Mouse (Mus musculus) spleen, adult 2 months (tissue): ENCODE data around the gene Irf2bp1. TPM values are rescaled to one million over a fixed set of nuclear protein-coding genes. Genes with fewer than 3 reads are reported as not detected.
A peak's percentile ranks its signal among the peaks of the same experiment; 100 is the strongest.

Source experiments
- DNase-seq, 2 experiments: peaks; one replicate each; pipeline versions ENCODE4 v3.0.0 to v3.0.0-alpha.2; 2012 to 2021; ENCODE audit warnings: low spot score in 2 of 2, low read depth in 1 of 2
- H3K27ac ChIP-seq: fragments of 200-500 bp; 2 replicates; pipeline ENCODE4 v1.5.1; 2012; ENCODE audit warnings: low read length, inconsistent platforms; ENCODE audit not compliant: insufficient read depth
- H3K27me3 ChIP-seq: fragments of 200-500 bp; 2 replicates; pipeline ENCODE4 v1.6.1; 2012; ENCODE audit warnings: mild to moderate bottlenecking, moderate library complexity, low read length, inconsistent platforms; ENCODE audit not compliant: control insufficient read depth, insufficient read depth
- H3K36me3 ChIP-seq: fragments of 200-500 bp; 2 replicates; pipeline ENCODE4 v1.6.1; 2012; ENCODE audit warnings: mild to moderate bottlenecking, low read length, inconsistent platforms; ENCODE audit not compliant: control insufficient read depth, insufficient read depth
- H3K4me1 ChIP-seq: fragments of 200-500 bp; 2 replicates; pipeline ENCODE4 v1.6.1; 2011; ENCODE audit warnings: inconsistent platforms; ENCODE audit not compliant: control insufficient read depth, insufficient read depth, insufficient read length
- H3K4me3 ChIP-seq: fragments of 200-500 bp; 2 replicates; pipeline ENCODE4 v1.5.1; 2011; ENCODE audit warnings: mild to moderate bottlenecking, inconsistent platforms; ENCODE audit not compliant: insufficient read depth, insufficient read length; ENCODE audit errors: extremely low read depth
- CTCF ChIP-seq: fragments of 200-500 bp; IDR thresholded peaks from 2 replicates; pipeline ENCODE4 v1.5.1; 2011; ENCODE audit warnings: mild to moderate bottlenecking, inconsistent platforms; ENCODE audit not compliant: insufficient read depth, insufficient read length, insufficient replicate concordance; ENCODE audit errors: extremely low read depth
- POLR2A ChIP-seq: fragments of 200-500 bp; IDR thresholded peaks from 2 replicates; pipeline ENCODE4 v1.6.1; 2011; ENCODE audit warnings: low read depth, low read length, inconsistent platforms
- WGBS: fragments of 180-500 bp; shearing (Covaris S2); methylation state at CpG from one replicate; pipeline ENCODE4 v1.1.7; 2018; 5-methylcytosine and 5-hydroxymethylcytosine counted together
- polyA plus RNA-seq: library from polyadenylated mRNA; depleted of rRNA; stranded (reverse); fragments of >200 nt; gene quantifications from 2 replicates; pipeline ENCODE4 v1.2.3, GENCODE M21; 2012; rRNA removed

The Irf2bp1 gene
- polyA plus RNA-seq, 1 experiment: 23.8 TPM

DNA sequence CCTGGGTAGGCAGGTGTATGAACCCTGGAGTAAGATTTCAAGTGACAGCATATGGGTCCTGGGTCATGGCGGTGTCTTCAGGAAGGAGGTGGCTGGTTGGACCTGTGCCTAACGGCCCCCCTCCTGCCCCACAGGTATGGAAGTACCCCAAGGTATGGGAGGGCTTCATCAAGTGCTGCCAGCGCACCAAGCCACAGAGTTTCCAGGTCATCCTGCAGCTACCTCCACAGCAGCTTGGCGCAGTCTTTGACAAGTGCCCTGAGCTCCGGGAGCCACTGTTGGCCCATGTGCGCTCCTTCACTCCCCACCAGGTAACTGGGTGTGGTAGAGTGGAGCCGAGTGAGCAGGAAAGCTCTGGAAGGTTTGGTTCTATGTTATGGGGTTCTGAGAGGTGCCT is 49.3 kb downstream of the Irf2bp1 start:
- H3K27ac ChIP-seq: no peak overlapping the region
- no peak for DNase-seq
- H3K4me3 ChIP-seq: no peak overlapping the region
- 95% methylated on average over 7 of the region's 7 CpGs for WGBS
- H3K27me3 ChIP-seq: no peaks in the 10 kb centered on the region
- no peaks in the 10 kb centered on the region for H3K4me1 ChIP-seq
- H3K36me3 ChIP-seq: peaks cover 28% of the 10 kb centered on the region
- no peak for TF ChIP-seq POLR2A
- no peak for TF ChIP-seq CTCF

- WGBS: 79% methylated on average over 33 of the region's 33 CpGs
- peaks cover 19% of the 10 kb centered on the region for H3K36me3 ChIP-seq
- H3K4me3 ChIP-seq: no peak within 1 kb of the TSS
- DNase-seq: no peak
- no peaks in the 10 kb centered on the region for H3K27me3 ChIP-seq
- H3K27ac ChIP-seq: no peak within 1 kb of the TSS
- no peak for TF ChIP-seq POLR2A
- TF ChIP-seq CTCF: peak; percentile 24; the same call in 1 of the 2 replicates
- no peaks in the 10 kb centered on the region for H3K4me1 ChIP-seq
Measured at GRCm38 (mm10) chr7:19054047-19054776, 50.4 kb downstream of the Irf2bp1 start, which contains the start of gene Rsph6a. Gene Rsph6a, plus strand, starts transcription at chr7:19054690.

DNA sequence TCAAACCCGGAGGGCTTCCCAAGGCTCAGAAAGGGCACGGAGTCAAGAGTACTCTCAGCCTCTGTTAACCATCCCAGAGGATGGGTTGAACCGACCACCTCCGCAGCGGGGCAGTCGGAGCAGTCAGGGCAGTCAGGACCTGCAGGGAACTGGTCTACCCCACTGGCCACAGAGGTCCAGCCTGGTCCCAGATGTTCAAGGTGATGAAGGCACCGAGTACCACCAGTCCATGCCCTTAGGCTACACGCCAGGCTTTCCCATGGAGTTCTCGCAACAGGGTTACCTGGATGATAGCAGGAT is 50.9 kb downstream of the Irf2bp1 start:
- Histone ChIP-seq H3K4me3 (no peak overlapping the region), H3K27me3 (no peaks in the 10 kb centered on the region), H3K27ac (no peak overlapping the region), H3K36me3 (peaks cover 15% of the 10 kb centered on the region), H3K4me1 (no peaks in the 10 kb centered on the region)
- no peak for TF ChIP-seq CTCF
- WGBS: 93% methylated on average over 9 of the region's 9 CpGs
- DNase-seq: no peak

DNA sequence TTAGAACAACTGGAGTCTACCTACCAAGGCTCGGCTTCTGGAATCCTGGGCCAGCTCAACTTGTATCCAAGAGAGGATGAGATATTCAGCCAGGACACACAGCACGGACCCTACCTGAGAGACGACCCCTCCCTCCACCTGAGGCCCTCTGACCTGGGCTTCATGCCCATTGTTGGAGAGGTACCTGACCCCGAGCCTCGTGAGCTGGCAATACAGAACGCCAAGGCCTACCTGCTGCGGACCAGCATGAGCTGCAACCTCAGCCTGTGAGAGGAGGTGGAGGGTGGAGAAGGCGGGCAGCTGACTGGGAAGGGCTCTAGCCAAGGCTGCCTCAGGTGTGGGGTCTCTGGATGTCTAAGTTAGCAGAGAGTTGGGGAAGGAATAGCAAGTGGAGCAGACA is 51.3 kb downstream of the Irf2bp1 start:
- Histone ChIP-seq H3K4me3 (no peak overlapping the region), H3K4me1 (no peaks in the 10 kb centered on the region), H3K27ac (no peak overlapping the region), H3K27me3 (no peaks in the 10 kb centered on the region), H3K36me3 (peaks cover 15% of the 10 kb centered on the region)
- no peak for DNase-seq
- no peak for TF ChIP-seq POLR2A
- TF ChIP-seq CTCF: no peak
- 88% methylated on average over 8 of the region's 8 CpGs for WGBS

Other genes starting within 250 kb of the Irf2bp1 start
- gene Psg19, start 205.5 kb upstream of the Irf2bp1 start, polyA plus RNA-seq: not detected in 2 replicates
- 0.05 TPM in 1 of 2 replicates, not detected in the other for gene Psg17, start 182.4 kb upstream of the Irf2bp1 start, polyA plus RNA-seq
- 2.4 and 2.9 TPM in 2 replicates for gene Mill2, start 164.1 kb upstream of the Irf2bp1 start, polyA plus RNA-seq
- 93.4 and 164 TPM in 2 replicates for gene Pglyrp1, start 132.7 kb upstream of the Irf2bp1 start, polyA plus RNA-seq
- 13.0 and 25.5 TPM in 2 replicates for gene Ccdc61, start 93.6 kb upstream of the Irf2bp1 start, polyA plus RNA-seq
- 0.68 and 0.90 TPM in 2 replicates for gene Nova2, start 78.2 kb upstream of the Irf2bp1 start, polyA plus RNA-seq
- gene Nanos2, start 16.6 kb upstream of the Irf2bp1 start, polyA plus RNA-seq: not detected in 2 replicates
- gene Mypop, start 12.8 kb upstream of the Irf2bp1 start, polyA plus RNA-seq: 2.5 and 4.0 TPM in 2 replicates
- gene Foxa3, start 19.5 kb downstream of the Irf2bp1 start, polyA plus RNA-seq: 0.38 and 0.49 TPM in 2 replicates
- gene Sympk, start 20.3 kb downstream of the Irf2bp1 start, polyA plus RNA-seq: 67.2 and 88.3 TPM in 2 replicates
- gene Rsph6a, start 50.6 kb downstream of the Irf2bp1 start, polyA plus RNA-seq: 0.06 TPM in 1 of 2 replicates, not detected in the other
- 26.6 and 31.9 TPM in 2 replicates for gene Dmwd, start 72.2 kb downstream of the Irf2bp1 start, polyA plus RNA-seq
- gene Dmpk, start 79.8 kb downstream of the Irf2bp1 start, polyA plus RNA-seq: 175 and 182 TPM in 2 replicates
- gene Six5, start 90.5 kb downstream of the Irf2bp1 start, polyA plus RNA-seq: 9.1 and 9.8 TPM in 2 replicates
- gene Gm4969, start 114.3 kb downstream of the Irf2bp1 start, polyA plus RNA-seq: 0.02 TPM in 1 of 2 replicates, not detected in the other
- gene Fbxo46, start 115.8 kb downstream of the Irf2bp1 start, polyA plus RNA-seq: 15.4 and 16.5 TPM in 2 replicates
- gene Qpctl, start 145.2 kb downstream of the Irf2bp1 start, polyA plus RNA-seq: 7.7 and 12.3 TPM in 2 replicates
- gene Snrpd2, start 145.7 kb downstream of the Irf2bp1 start, polyA plus RNA-seq: 17.0 and 19.0 TPM in 2 replicates
- gene Gipr, start 162.1 kb downstream of the Irf2bp1 start, polyA plus RNA-seq: 0.07 and 0.08 TPM in 2 replicates
- 27.4 and 27.9 TPM in 2 replicates for gene Eml2, start 172.4 kb downstream of the Irf2bp1 start, polyA plus RNA-seq
- gene Gpr4, start 208.5 kb downstream of the Irf2bp1 start, polyA plus RNA-seq: 6.5 and 9.3 TPM in 2 replicates
- 14.7 and 17.7 TPM in 2 replicates for gene Opa3, start 224.3 kb downstream of the Irf2bp1 start, polyA plus RNA-seq